Comparison of ENCODE assay signal across 8 mouse cellular contexts in the genomic region with DNA sequence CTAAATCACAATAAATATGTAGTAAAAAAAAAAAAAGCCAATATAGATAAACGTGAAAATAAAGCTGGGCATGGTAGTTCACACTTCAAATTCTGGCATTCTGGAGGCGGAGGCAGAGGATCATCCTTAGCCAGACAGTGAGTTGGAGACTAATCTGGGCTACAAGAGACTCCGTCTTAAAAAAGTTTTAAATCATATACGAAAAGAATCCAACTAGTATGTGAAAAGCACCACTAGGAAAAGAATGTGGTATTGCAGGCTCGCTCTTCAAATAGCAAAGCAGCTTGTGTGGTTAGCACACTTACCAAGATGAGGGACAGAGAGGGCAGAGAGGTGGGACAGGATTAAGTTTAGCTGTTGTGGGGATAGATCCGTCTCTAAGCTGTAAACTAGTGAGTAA. TPM values are rescaled to one million over a fixed set of nuclear protein-coding genes. Genes with fewer than 3 reads are reported as not detected.
DNase-seq lines count a peak whose midpoint lies in the region; ATAC-seq and TF ChIP-seq lines count a peak whose summit lies in the region.

No protein-coding gene starts in this region.

- no peak for TF ChIP-seq RAD21 in MEL (IDR thresholded peaks at IDR 0.05; ENCODE audit: low read depth, low read length)

- no peak for ATAC-seq in heart, embryonic 15.5 days (replicated peaks; ENCODE audit: insufficient number of reproducible peaks, insufficient read depth, low FRiP score, low read depth)
- ATAC-seq in hindbrain, embryonic 11.5 days (ENCODE audit: low FRiP score), result no peak
- no peak for ATAC-seq in midbrain, embryonic 11.5 days (ENCODE audit: low FRiP score)

- 0 out of 2 replicates have a peak overlapping the region, but pooled peaks have one; percentile 57 for H3K9ac ChIP-seq in heart, embryonic 15.5 days
- H3K9ac ChIP-seq in MEL (ENCODE audit: control insufficient read depth, low read depth, low read length, poor library complexity, severe bottlenecking), result peak overlapping the region; percentile 76
- peak overlapping the region; percentile 54; the same call in 1 of the 2 replicates for H3K9ac ChIP-seq in hindbrain, embryonic 11.5 days (ENCODE audit: low read depth, low read length)
- H3K9ac ChIP-seq in midbrain, embryonic 11.5 days (ENCODE audit: low read length), result peak overlapping the region; percentile 48

- TF ChIP-seq CTCF in MEL (IDR thresholded peaks at IDR 0.05 in 2 of 3, conservative IDR thresholded peaks at IDR 0.05 in 1 of 3; ENCODE audit: control insufficient read depth in 1 of 3, insufficient read depth in 1 of 3, low read depth in 2 of 3, low read length in 3 of 3, poor library complexity in 1 of 3, severe bottlenecking in 1 of 3), result no peak

- H3K4me3 ChIP-seq in heart, embryonic 15.5 days, result peak overlapping the region; percentile 70
- peak overlapping the region; percentile 63 to 74 for H3K4me3 ChIP-seq in MEL (ENCODE audit: control insufficient read depth in 1 of 2, insufficient read depth in 1 of 2, low read depth in 2 of 2, low read length in 2 of 2)
- peak overlapping the region; percentile 69; the same call in 1 of the 2 replicates for H3K4me3 ChIP-seq in hindbrain, embryonic 11.5 days (ENCODE audit: low read depth, low read length)
- peak overlapping the region; percentile 62 for H3K4me3 ChIP-seq in midbrain, embryonic 11.5 days (ENCODE audit: low read depth, low read length)

- H3K9me3 ChIP-seq in heart, embryonic 15.5 days (replicated peaks), result no peaks in the 10 kb centered on the region
- H3K9me3 ChIP-seq in MEL (replicated peaks; ENCODE audit: insufficient read depth, low read length), result no peaks in the 10 kb centered on the region
- no peaks in the 10 kb centered on the region for H3K9me3 ChIP-seq in hindbrain, embryonic 11.5 days (ENCODE audit: control insufficient read depth, low read length)
- no peaks in the 10 kb centered on the region for H3K9me3 ChIP-seq in midbrain, embryonic 11.5 days (ENCODE audit: control insufficient read depth, low read length)

- H3K4me1 ChIP-seq in heart, embryonic 15.5 days (replicated peaks), result peaks cover 21% of the 10 kb centered on the region
- peaks cover 2 to 16% of the 10 kb centered on the region in 2 experiments; a peak in 3 of 4 replicates for H3K4me1 ChIP-seq in MEL (ENCODE audit: control insufficient read depth in 1 of 2, insufficient read depth in 2 of 2, low read length in 2 of 2)
- H3K4me1 ChIP-seq in hindbrain, embryonic 11.5 days (replicated peaks; ENCODE audit: control insufficient read depth, insufficient read depth, low read length), result peaks cover 4% of the 10 kb centered on the region; the same call in 1 of the 2 replicates
- H3K4me1 ChIP-seq in midbrain, embryonic 11.5 days (ENCODE audit: control insufficient read depth, insufficient read depth, low read length), result peaks cover 4% of the 10 kb centered on the region; the same call in 1 of the 2 replicates

- no peaks in the 10 kb centered on the region for H3K27me3 ChIP-seq in heart, embryonic 15.5 days
- H3K27me3 ChIP-seq in MEL (ENCODE audit: control insufficient read depth in 1 of 2, insufficient read depth in 2 of 2, low read length in 2 of 2), result no peaks in the 10 kb centered on the region
- no peaks in the 10 kb centered on the region for H3K27me3 ChIP-seq in hindbrain, embryonic 11.5 days (ENCODE audit: control insufficient read depth, insufficient read depth, low read length)
- no peaks in the 10 kb centered on the region for H3K27me3 ChIP-seq in midbrain, embryonic 11.5 days (ENCODE audit: control insufficient read depth, insufficient read depth, low read length)

- H3K36me3 ChIP-seq in heart, embryonic 15.5 days, result no peaks in the 10 kb centered on the region
- peaks cover 0 to 19% of the 10 kb centered on the region in 2 experiments; a peak in 2 of 4 replicates for H3K36me3 ChIP-seq in MEL (ENCODE audit: control insufficient read depth in 1 of 2, insufficient read depth in 2 of 2, low read length in 2 of 2)
- no peaks in the 10 kb centered on the region for H3K36me3 ChIP-seq in hindbrain, embryonic 11.5 days (ENCODE audit: control insufficient read depth, insufficient read depth, low read length)
- 0 out of 2 replicates have a peak, but pooled peaks cover 2% of the 10 kb centered on the region for H3K36me3 ChIP-seq in midbrain, embryonic 11.5 days (ENCODE audit: control insufficient read depth, insufficient read depth, low read length)

- no peak for TF ChIP-seq POLR2A in MEL (IDR thresholded peaks at IDR 0.05; ENCODE audit: control insufficient read depth in 1 of 2, insufficient read depth in 1 of 2, low read depth in 1 of 2, low read length in 2 of 2, poor library complexity in 1 of 2)

- WGBS in heart, embryonic 15.5 days, result 50% methylated on average over 6 of the region's 6 CpGs
- 58% methylated on average over 6 of the region's 6 CpGs for WGBS in hindbrain, embryonic 11.5 days
- 51% methylated on average over 6 of the region's 6 CpGs for WGBS in midbrain, embryonic 11.5 days

- no peak for DNase-seq in heart, adult 11 months
- no peak for DNase-seq in MEL (ENCODE audit: low read depth, low spot score)
- DNase-seq in hindbrain, embryonic 11.5 days (ENCODE audit: low spot score), result no peak
- no peak for DNase-seq in midbrain, embryonic 11.5 days (ENCODE audit: low spot score, missing footprints)
- no peak for DNase-seq in cerebellum, adult 9-10 months
- DNase-seq in thymus, postnatal 10 days (ENCODE audit: low spot score in 2 of 2), result no peak
- no peak for DNase-seq in cerebellum, postnatal 36 days

- H3K27ac ChIP-seq in heart, embryonic 15.5 days, result peak overlapping the region; percentile 85
- peak overlapping the region; percentile 86 for H3K27ac ChIP-seq in MEL (ENCODE audit: control insufficient read depth, low read depth, low read length)
- H3K27ac ChIP-seq in hindbrain, embryonic 11.5 days (ENCODE audit: low read depth, low read length), result no peak overlapping the region; the same call in 1 of the 2 replicates
- H3K27ac ChIP-seq in midbrain, embryonic 11.5 days (ENCODE audit: low read depth, low read length), result 0 out of 2 replicates have a peak overlapping the region, but pooled peaks have one; percentile 42

- H3K4me2 ChIP-seq in heart, embryonic 15.5 days, result peak overlapping the region; percentile 92
- peak overlapping the region; percentile 43 for H3K4me2 ChIP-seq in hindbrain, embryonic 11.5 days (replicated peaks; ENCODE audit: low read depth, low read length)
- H3K4me2 ChIP-seq in midbrain, embryonic 11.5 days, result peak overlapping the region; percentile 73

- peaks cover 8% of the 10 kb centered on the region for H3K79me2 ChIP-seq in MEL (ENCODE audit: control insufficient read depth, insufficient read depth, low read length, poor library complexity)

- no peak for TF ChIP-seq EP300 in MEL (IDR thresholded peaks at IDR 0.05; ENCODE audit: low read depth in 1 of 2, low read length in 2 of 2)

TF ChIP-seq in MEL, 35 proteins besides CTCF, POLR2A, EP300 and RAD21:
- TF ChIP-seq TBP (IDR thresholded peaks at IDR 0.05; ENCODE audit: low read depth, low read length) (no peak), MAX (IDR thresholded peaks at IDR 0.05; ENCODE audit: low read length) (no peak), BHLHE40 (IDR thresholded peaks at IDR 0.05; ENCODE audit: borderline replicate concordance, low read depth, low read length) (no peak), RCOR1 (IDR thresholded peaks at IDR 0.05; ENCODE audit: low read depth, low read length) (no peak)

RNA-seq across cellular contexts. Expression of a gene that starts 1.2 kb away (rescaled TPM):
- 29.9 and 38.5 TPM in 2 replicates for polyA plus RNA-seq in heart, embryonic 15.5 days (2015; fragmentation: Nextera tagmentation; extraction: Ambion mirVana)
- total RNA-seq in MEL (2012; rRNA removed), result 16.2 and 18.2 TPM in 2 replicates
- polyA plus RNA-seq in MEL (2012; ENCODE audit: insufficient read depth in 1 of 2, insufficient read length in 2 of 2, low read depth in 1 of 2, low replicate concordance in 2 of 2, missing spikeins in 1 of 2), result 10 to 100 TPM in 1 of 2 experiments, not detected in 1; 24.2 TPM
- polyA plus RNA-seq in hindbrain, embryonic 11.5 days (2014; fragmentation: Nextera tagmentation; extraction: Ambion mirVana), result 67.9 and 73.1 TPM in 2 replicates
- 69.4 and 72.2 TPM in 2 replicates for polyA plus RNA-seq in midbrain, embryonic 11.5 days (2014; fragmentation: Nextera tagmentation; extraction: Ambion mirVana)

RNA-seq across cellular contexts. Expression of a gene that starts 15.1 kb away (rescaled TPM):
- polyA plus RNA-seq in heart, embryonic 15.5 days (2015; fragmentation: Nextera tagmentation; extraction: Ambion mirVana), result 19.8 and 25.2 TPM in 2 replicates
- 19.3 and 22.7 TPM in 2 replicates for total RNA-seq in MEL (2012; rRNA removed)
- polyA plus RNA-seq in MEL (2012; ENCODE audit: insufficient read depth in 1 of 2, insufficient read length in 2 of 2, low read depth in 1 of 2, low replicate concordance in 2 of 2, missing spikeins in 1 of 2), result 10 to 100 TPM in 1 of 2 experiments, not detected in 1; 28.8 TPM
- polyA plus RNA-seq in hindbrain, embryonic 11.5 days (2014; fragmentation: Nextera tagmentation; extraction: Ambion mirVana), result 11.3 and 13.0 TPM in 2 replicates
- polyA plus RNA-seq in midbrain, embryonic 11.5 days (2014; fragmentation: Nextera tagmentation; extraction: Ambion mirVana), result 13.5 and 14.7 TPM in 2 replicates

RNA-seq across cellular contexts. Expression of a gene that starts 26.0 kb away (rescaled TPM):
- polyA plus RNA-seq in heart, embryonic 15.5 days (2015; fragmentation: Nextera tagmentation; extraction: Ambion mirVana), result not detected in 2 replicates
- not detected in 2 replicates for total RNA-seq in MEL (2012; rRNA removed)
- not detected for polyA plus RNA-seq in MEL (2012; ENCODE audit: insufficient read depth in 1 of 2, insufficient read length in 2 of 2, low read depth in 1 of 2, low replicate concordance in 2 of 2, missing spikeins in 1 of 2)
- polyA plus RNA-seq in hindbrain, embryonic 11.5 days (2014; fragmentation: Nextera tagmentation; extraction: Ambion mirVana), result not detected in 2 replicates
- not detected in 2 replicates for polyA plus RNA-seq in midbrain, embryonic 11.5 days (2014; fragmentation: Nextera tagmentation; extraction: Ambion mirVana)

RNA-seq across cellular contexts. Expression of a gene that starts 51.2 kb away (rescaled TPM):
- polyA plus RNA-seq in heart, embryonic 15.5 days (2015; fragmentation: Nextera tagmentation; extraction: Ambion mirVana), result not detected in 2 replicates
- not detected in 2 replicates for total RNA-seq in MEL (2012; rRNA removed)
- not detected for polyA plus RNA-seq in MEL (2012; ENCODE audit: insufficient read depth in 1 of 2, insufficient read length in 2 of 2, low read depth in 1 of 2, low replicate concordance in 2 of 2, missing spikeins in 1 of 2)
- not detected in 2 replicates for polyA plus RNA-seq in hindbrain, embryonic 11.5 days (2014; fragmentation: Nextera tagmentation; extraction: Ambion mirVana)
- not detected in 2 replicates for polyA plus RNA-seq in midbrain, embryonic 11.5 days (2014; fragmentation: Nextera tagmentation; extraction: Ambion mirVana)
